Mouse (Mus musculus) left cerebral cortex, adult 8-10 months (tissue): ENCODE measurements around the gene Iqck. TPM values are rescaled to one million over a fixed set of nuclear protein-coding genes. Genes with fewer than 3 reads are reported as not detected.

Source experiments
- DNase-seq, 2 experiments: peaks; one replicate each; pipeline ENCODE4 v3.0.0; 2022; ENCODE audit warnings: low spot score in 2 of 2
- total RNA-seq, 4 experiments: library from RNA; stranded (reverse); gene quantifications; 2 replicates each; pipeline ENCODE4 v1.2.4; 2022

Gene Iqck
- total RNA-seq, 4 experiments from 2014 or later = 3.9 to 4.7 (median 4.4) TPM

GRCm38 (mm10) chr7:118986369-118986768 is 130.8 kb downstream of the Iqck start:
- no peak for DNase-seq

GRCm38 (mm10) chr7:118989275-118989856 is 133.8 kb downstream of the Iqck start:
- DNase-seq = no peak

GRCm38 (mm10) chr7:118990282-118990681 is 134.7 kb downstream of the Iqck start:
- peak in 1 of 2 experiments; percentile 92 for DNase-seq

- no peak for DNase-seq
These were observed 135.9 kb downstream of the Iqck start for GRCm38 (mm10) chr7:118991341-118991884.

GRCm38 (mm10) chr7:118992080-118992560 is 136.6 kb downstream of the Iqck start:
- no peak for DNase-seq

- DNase-seq = no peak
These were observed 137.3 kb downstream of the Iqck start for GRCm38 (mm10) chr7:118992623-118993405.

- no peak for DNase-seq
These were observed 138.2 kb downstream of the Iqck start for GRCm38 (mm10) chr7:118993597-118994230.

- DNase-seq = no peak
These were observed 138.8 kb downstream of the Iqck start for GRCm38 (mm10) chr7:118994231-118994842.

- DNase-seq = peak in 1 of 2 experiments; percentile 79
These were observed 139.5 kb downstream of the Iqck start, which contains the start of gene Gprc5b for GRCm38 (mm10) chr7:118995007-118995406. Gene Gprc5b (minus strand): TSS chr7:118995211.

- no peak for DNase-seq
These were observed 140.1 kb downstream of the Iqck start for GRCm38 (mm10) chr7:118995671-118996070.

GRCm38 (mm10) chr7:118996137-118996837 is 140.7 kb downstream of the Iqck start:
- peak; percentile 77 to 82 for DNase-seq

- no peak for DNase-seq
These were observed 144.3 kb downstream of the Iqck start for GRCm38 (mm10) chr7:118999857-119000256.

GRCm38 (mm10) chr7:119001965-119002364 is 146.4 kb downstream of the Iqck start:
- DNase-seq = no peak

GRCm38 (mm10) chr7:119002501-119002900 is 146.9 kb downstream of the Iqck start:
- no peak for DNase-seq

- DNase-seq = peak in 1 of 2 experiments; percentile 86
These were observed 155.4 kb downstream of the Iqck start for GRCm38 (mm10) chr7:119010854-119011529.

GRCm38 (mm10) chr7:119015736-119016135 is 160.2 kb downstream of the Iqck start:
- DNase-seq = no peak

- DNase-seq = no peak
These were observed 164.0 kb downstream of the Iqck start for GRCm38 (mm10) chr7:119019537-119019936.
